Mouse (Mus musculus) layer of hippocampus, adult 2 months (tissue): ENCODE results near the gene Plekha7. TPM values are rescaled to one million over a fixed set of nuclear protein-coding genes. Genes with fewer than 3 reads are reported as not detected.
A peak's percentile ranks its signal among the peaks of the same experiment; 100 is the strongest.

Experiments
- DNase-seq, 2 experiments: peaks; one replicate each; pipeline ENCODE4 v3.0.0; 2022; ENCODE audit warnings: low spot score in 2 of 2
- H3K27ac ChIP-seq: fragments of 200-600 bp; 2 replicates; pipeline ENCODE4 v1.8.1; 2022
- H3K4me3 ChIP-seq: fragments of 200-600 bp; 2 replicates; pipeline ENCODE4 v1.8.1; 2022; ENCODE audit warnings: mild to moderate bottlenecking
- CTCF ChIP-seq: fragments of 200-600 bp; conservative IDR thresholded peaks from 2 replicates; pipeline ENCODE4 v1.8.1; 2022; ENCODE audit warnings: antibody characterized with exemption, mild to moderate bottlenecking, moderate library complexity
- total RNA-seq, 2 experiments: library from RNA; stranded (reverse); gene quantifications; 2 replicates each; pipeline ENCODE4 v1.2.3; 2021

Gene Plekha7
- total RNA-seq, 2 experiments from 2014 or later: 17.2 to 19.1 TPM

DNA sequence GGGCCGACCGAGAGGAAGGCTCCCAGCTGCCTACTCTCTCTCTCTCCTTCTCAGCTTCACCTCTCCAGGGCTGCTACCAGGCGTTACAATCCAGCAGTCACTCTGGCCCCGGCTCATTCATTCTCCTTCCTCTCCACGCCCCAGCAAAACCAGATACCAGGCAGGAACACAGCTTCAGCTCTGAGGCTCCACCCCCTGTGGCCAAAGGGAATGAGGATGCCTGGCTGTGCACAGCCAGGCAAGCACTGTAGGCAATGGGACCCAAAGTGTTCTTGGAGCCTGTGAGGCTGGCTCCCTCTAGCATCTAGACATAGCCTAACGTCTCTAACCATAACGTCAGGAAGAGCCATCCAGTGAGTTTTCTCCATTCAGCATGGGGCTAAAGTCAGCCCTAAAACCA lies 109.8 kb downstream of the Plekha7 start:
- TF ChIP-seq CTCF: no peak
- no peak for DNase-seq

DNA sequence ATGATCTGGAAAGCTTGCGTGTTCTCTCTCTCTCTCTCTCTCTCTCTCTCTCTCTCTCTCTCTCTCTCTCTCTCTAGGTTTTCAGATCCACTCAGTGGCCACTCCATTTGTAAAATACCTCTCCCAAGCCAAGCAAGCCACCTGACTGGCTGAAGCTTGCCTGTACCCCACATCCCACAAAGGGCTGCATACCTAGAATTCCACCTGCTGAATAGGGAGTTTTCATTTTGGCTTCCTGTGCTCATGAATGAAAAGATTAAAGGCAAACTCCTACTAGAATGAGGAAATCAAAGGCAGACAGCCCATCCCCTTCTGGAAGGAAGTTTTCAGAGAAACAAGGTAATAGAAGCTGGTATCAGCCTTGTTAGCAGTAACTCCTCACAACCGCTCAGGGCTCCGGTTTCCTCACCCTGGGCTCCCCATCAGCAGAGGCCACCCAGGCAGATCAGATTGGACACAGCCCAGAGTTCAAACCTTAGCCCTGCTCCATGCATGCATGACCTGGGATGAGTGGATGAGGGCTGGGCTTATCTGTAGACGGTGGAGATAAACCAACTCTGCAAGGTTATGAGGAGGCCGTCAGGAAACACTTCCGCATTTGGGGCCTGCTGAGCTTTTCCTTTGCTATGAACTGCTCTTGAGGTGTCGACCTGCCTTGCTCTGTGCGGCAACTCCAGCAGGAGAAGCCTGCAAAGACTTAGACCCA lies 111.0 kb downstream of the Plekha7 start:
- Histone ChIP-seq H3K27ac (no peak overlapping the region), H3K4me3 (no peak overlapping the region)
- DNase-seq: no peak
- no peak for TF ChIP-seq CTCF

More for the DNA sequence above, 109.8 kb downstream of the Plekha7 start:
- H3K27ac ChIP-seq: no peak overlapping the region
- H3K4me3 ChIP-seq: no peak overlapping the region

DNA sequence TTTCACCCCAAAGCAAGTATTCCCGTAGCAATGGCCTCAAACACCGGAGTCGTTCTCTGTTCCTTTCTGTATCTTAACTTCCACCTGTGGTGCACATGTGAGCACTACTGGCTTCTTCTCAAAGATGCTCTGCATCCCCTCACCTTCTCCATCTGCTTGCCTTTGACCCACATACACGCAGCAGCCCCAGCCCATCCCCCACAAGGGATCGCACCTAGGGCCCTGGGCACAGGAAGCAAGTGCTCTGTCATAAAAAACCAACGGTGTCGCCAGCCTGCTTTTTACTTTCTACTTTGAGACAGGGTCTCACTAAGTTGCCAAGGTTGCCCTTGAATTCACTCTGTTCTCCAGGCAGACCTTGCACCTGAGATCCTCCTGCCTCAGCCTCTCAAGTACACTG lies 113.2 kb downstream of the Plekha7 start:
- TF ChIP-seq CTCF: no peak
- H3K27ac ChIP-seq: no peak overlapping the region
- H3K4me3 ChIP-seq: no peak overlapping the region
- no peak for DNase-seq

DNA sequence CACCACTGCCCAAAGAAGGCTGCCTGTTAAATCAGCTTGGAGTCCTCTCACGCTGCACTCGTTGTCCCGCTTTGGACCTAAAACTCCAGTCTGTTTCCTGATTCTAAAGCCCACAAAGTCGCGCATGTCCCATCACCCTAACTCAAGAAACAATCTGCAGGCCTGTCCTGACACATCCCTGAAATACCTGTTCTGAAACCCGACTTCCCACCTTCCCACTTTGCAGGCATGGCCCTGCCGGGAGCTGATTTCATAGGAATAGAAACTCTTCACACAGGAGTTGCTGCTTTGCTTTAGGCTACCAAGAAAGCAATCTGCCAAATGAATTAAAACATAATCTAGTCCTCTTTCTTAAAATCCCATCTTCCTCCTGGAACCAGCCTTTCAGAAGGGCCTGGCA lies 115.2 kb downstream of the Plekha7 start:
- no peak overlapping the region for H3K27ac ChIP-seq
- no peak for TF ChIP-seq CTCF

DNA sequence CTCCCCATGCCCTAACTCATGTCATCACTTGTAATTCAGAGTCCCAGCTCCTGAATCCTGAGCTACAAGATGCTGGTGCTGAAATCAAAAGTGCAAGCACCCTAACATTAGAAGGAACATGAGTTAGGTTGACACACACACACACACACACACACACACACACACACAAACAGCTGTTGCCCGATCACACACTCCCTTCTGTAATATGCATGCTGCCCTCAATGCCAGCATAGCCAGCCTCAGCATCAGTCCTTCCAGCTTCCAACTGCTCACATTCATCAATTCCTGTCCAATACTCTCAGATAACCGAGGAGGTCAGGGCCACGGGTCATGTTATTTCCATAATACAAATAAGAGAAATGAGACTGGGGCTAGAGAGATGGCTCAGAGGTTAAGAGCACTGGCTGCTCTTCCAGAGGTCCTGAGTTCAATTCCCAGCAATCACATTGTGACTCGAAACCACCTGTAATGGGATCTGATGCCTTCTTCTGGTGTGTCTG lies 116.0 kb downstream of the Plekha7 start:
- no peak for TF ChIP-seq CTCF
- Histone ChIP-seq H3K27ac (no peak overlapping the region), H3K4me3 (no peak overlapping the region)
- DNase-seq: no peak

More for the DNA sequence above, 115.2 kb downstream of the Plekha7 start:
- DNase-seq: no peak
- H3K4me3 ChIP-seq: no peak overlapping the region

DNA sequence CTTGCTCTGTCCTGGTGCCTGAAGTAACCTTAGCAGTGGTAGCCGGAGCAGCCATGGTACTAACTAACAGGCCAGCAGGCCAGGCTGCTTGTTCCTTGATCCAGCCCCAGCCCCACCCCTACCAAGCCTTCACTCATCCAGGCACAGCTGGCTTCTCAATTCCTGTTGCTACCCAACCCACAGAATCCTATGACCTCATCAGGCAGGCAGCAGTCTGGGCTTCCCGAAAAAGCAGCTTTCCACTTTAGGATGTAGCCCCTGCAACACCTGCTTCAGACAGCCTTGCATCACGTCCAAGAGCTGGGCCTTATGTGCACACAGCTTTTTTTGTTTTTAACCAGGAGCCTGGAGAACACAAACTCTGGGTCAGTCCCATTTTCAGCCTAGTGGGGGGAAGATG lies 117.0 kb downstream of the Plekha7 start:
- no peak for TF ChIP-seq CTCF
- Histone ChIP-seq H3K4me3 (no peak overlapping the region), H3K27ac (peak overlapping the region; percentile 36; the same call in 1 of the 2 replicates)
- peak; percentile 33 to 58 for DNase-seq

- Histone ChIP-seq H3K4me3 (no peak overlapping the region), H3K27ac (peak overlapping the region; percentile 43; the same call in 1 of the 2 replicates)
- no peak for TF ChIP-seq CTCF
- DNase-seq: no peak
These were observed 118.5 kb downstream of the Plekha7 start for GRCm38 (mm10) chr7:116189708-116190107.

DNA sequence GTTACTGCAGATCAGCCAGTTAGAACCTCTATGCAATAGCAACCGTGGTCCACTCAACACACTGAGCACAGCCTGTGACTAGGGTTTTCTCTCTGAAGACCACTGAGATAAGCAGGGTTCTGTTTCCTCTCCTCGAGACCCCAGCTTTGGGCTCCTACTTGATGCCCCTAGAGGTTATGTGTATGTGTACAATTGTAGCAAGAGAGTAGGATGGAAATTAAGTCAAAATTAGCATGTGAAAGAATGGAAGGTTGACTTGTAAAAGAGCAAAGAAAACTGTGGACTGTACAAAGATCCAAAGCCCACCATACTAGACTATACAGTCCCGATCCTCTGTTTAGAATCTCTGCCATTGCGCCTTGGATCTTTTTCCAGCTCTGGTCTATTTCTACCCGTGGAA lies 119.8 kb downstream of the Plekha7 start:
- TF ChIP-seq CTCF: no peak
- DNase-seq: no peak
- Histone ChIP-seq H3K27ac (no peak overlapping the region), H3K4me3 (no peak overlapping the region)

DNA sequence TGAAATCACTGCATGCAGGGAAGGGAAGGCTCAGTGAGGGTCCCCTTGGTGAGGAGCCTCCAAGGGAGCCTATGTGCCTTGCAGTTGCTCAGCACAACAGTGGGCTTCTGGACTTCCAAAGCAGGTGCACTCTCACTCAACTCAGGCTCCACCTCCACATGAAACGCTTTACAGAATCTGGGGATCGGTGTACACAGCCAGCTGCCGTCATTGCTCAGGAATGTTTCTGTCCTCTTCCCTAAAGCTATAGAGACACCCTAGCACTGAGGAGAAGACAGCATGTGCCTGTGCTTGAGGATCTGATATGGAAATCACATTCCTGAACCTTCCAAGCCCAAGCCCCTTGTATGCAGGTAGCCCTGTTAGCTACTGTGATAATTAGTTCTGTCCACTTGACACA lies 120.7 kb downstream of the Plekha7 start:
- TF ChIP-seq CTCF: no peak
- DNase-seq: no peak
- H3K27ac ChIP-seq: no peak overlapping the region
- H3K4me3 ChIP-seq: no peak overlapping the region

DNA sequence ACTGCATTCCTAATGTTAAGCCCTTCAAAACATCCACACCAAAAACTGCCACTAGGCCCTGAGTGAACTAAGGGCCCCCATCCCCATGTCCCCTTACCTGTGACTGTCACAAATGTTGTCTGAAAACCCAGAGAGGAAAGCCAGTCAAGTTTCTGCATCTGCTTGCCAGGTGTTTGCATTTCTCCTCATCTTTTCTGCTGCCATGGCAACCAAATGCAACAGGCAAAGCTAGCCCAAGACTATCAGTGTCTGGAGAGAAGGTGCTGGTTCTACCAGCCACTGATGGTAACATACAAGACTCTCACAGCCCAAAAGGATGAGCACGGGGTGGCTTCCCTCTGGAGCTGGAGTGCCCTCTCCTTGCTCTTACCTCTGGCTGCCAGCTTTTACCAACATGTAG lies 121.3 kb downstream of the Plekha7 start:
- 0 out of 2 replicates have a peak overlapping the region, but pooled peaks have one; percentile 28 for H3K27ac ChIP-seq
- no peak for DNase-seq
- no peak for TF ChIP-seq CTCF

GRCm38 (mm10) chr7:116186156-116186555 lies 122.0 kb downstream of the Plekha7 start:
- DNase-seq: no peak
- Histone ChIP-seq H3K4me3 (no peak overlapping the region), H3K27ac (peak overlapping the region; percentile 14; the same call in 1 of the 2 replicates)
- TF ChIP-seq CTCF: no peak

More for the DNA sequence above, 121.3 kb downstream of the Plekha7 start:
- H3K4me3 ChIP-seq: no peak overlapping the region

GRCm38 (mm10) chr7:116184358-116185057 lies 123.7 kb downstream of the Plekha7 start:
- no peak overlapping the region for H3K27ac ChIP-seq
- TF ChIP-seq CTCF: no peak
- H3K4me3 ChIP-seq: no peak overlapping the region
- no peak for DNase-seq

DNA sequence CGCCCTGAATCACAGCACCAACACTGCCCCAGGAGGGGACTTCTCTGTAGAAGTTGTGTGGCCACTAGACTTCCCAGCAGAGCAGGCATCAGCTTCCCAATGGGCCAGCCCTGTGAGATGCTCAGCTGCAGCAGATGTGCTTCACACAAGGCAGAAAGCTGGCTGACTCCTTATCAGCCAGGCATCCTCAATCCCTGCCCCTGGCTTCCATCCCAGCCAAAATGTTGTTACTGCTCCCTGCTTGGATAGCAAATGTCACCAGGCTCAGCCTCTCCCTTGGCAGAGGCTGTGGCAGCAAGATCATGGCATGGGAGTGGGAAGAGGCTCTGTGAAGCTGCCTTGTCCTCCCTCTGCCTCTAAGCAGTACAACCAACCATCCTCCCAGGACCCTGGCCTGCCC lies 125.7 kb downstream of the Plekha7 start:
- H3K4me3 ChIP-seq: no peak overlapping the region
- no peak for TF ChIP-seq CTCF
- DNase-seq: no peak
- no peak overlapping the region for H3K27ac ChIP-seq
